10 mouse cellular contexts compared by ENCODE assay signal in genomic region chr6:94080933-94081545, GRCm38 (mm10).
DNase-seq lines count a peak whose midpoint lies in the region; ATAC-seq lines count a peak whose summit lies in the region.
"Had no signal": no experiment of that assay in that cellular context is flagged by ENCODE, and none has a peak within 500 bp of the region (broad histone marks: within the 10 kb centered on the region; RNA-seq: fewer than 3 reads in every experiment).

No protein-coding gene starts in this region.

- no peaks in the 10 kb centered on the region for H3K27me3 ChIP-seq in heart, embryonic 11.5 days (ENCODE audit: control insufficient read depth, insufficient read depth, low read length)
- H3K27me3 ChIP-seq: CH12.LX; liver, embryonic 15.5 days had no signal

- ATAC-seq in heart, embryonic 11.5 days (replicated peaks; ENCODE audit: insufficient number of reproducible peaks, low FRiP score, low TSS enrichment): no peak

- no peak overlapping the region for H3K4me3 ChIP-seq in heart, embryonic 11.5 days (ENCODE audit: low read depth, low read length)
- H3K4me3 ChIP-seq: liver, embryonic 15.5 days had no signal

- WGBS in heart, embryonic 11.5 days (ENCODE audit: insufficient replicate concordance): 18% methylated on average over 4 of the region's 4 CpGs

- H3K27ac ChIP-seq in heart, embryonic 11.5 days (ENCODE audit: low read depth, low read length): no peak overlapping the region
- H3K27ac ChIP-seq: liver, embryonic 15.5 days had no signal

- H3K36me3 ChIP-seq in heart, embryonic 11.5 days (ENCODE audit: control insufficient read depth, insufficient read depth, low read length): no peaks in the 10 kb centered on the region
- H3K36me3 ChIP-seq: liver, embryonic 15.5 days had no signal

- H3K9ac ChIP-seq in heart, embryonic 11.5 days (ENCODE audit: low read depth, low read length): no peak overlapping the region
- H3K9ac ChIP-seq: liver, embryonic 15.5 days had no signal

- H3K9me3 ChIP-seq in heart, embryonic 11.5 days (replicated peaks; ENCODE audit: control insufficient read depth, low read length): no peaks in the 10 kb centered on the region
- H3K9me3 ChIP-seq: liver, embryonic 15.5 days had no signal

- H3K4me1 ChIP-seq in heart, embryonic 11.5 days (ENCODE audit: control insufficient read depth, insufficient read depth, low read length): peaks cover 51% of the 10 kb centered on the region
- H3K4me1 ChIP-seq: liver, embryonic 15.5 days had no signal

- DNase-seq in heart, adult 11 months: peak; percentile 92
- DNase-seq in MN1 (ENCODE audit: low spot score): peak; percentile 74
- DNase-seq in cerebellum, adult 8-10 months: peak; percentile 78
- DNase-seq in frontal cortex, postnatal 10 days (ENCODE audit: low spot score in 2 of 2): peak; percentile 35 to 72
- peak; percentile 88 for DNase-seq in layer of hippocampus, adult 11-12 months (ENCODE audit: low spot score)
- DNase-seq in lung, adult 18-20 months: peak; percentile 51 to 61
- peak; percentile 47 for DNase-seq in skeletal muscle tissue, adult 2 months (ENCODE audit: low read depth, low spot score)

- no peak overlapping the region for H3K4me2 ChIP-seq in heart, embryonic 11.5 days
- H3K4me2 ChIP-seq: liver, embryonic 15.5 days had no signal
